Mouse (Mus musculus) hindbrain, embryonic 11.5 days (tissue): ENCODE results near the gene Reep6. TPM values are rescaled to one million over a fixed set of nuclear protein-coding genes. Genes with fewer than 3 reads are reported as not detected.

Experiments
- ATAC-seq: fragments of 200-750 bp; cut with Nextera tagmentation; 2 replicates; pipeline ENCODE4 v1.8.0; 2017; ENCODE audit warnings: mild to moderate bottlenecking, moderate TSS enrichment, moderate library complexity; ENCODE audit not compliant: low FRiP score
- DNase-seq: peaks from one replicate; pipeline ENCODE4 v3.0.0-alpha.2; 2015; ENCODE audit warnings: low spot score
- H3K27ac ChIP-seq: fragments of 300-500 bp; sonication (generic); 2 replicates; pipeline ENCODE4 v1.5.1; 2014; ENCODE audit warnings: mild to moderate bottlenecking, low read depth, low read length
- H3K27me3 ChIP-seq: fragments of 300-500 bp; sonication (generic); 2 replicates; pipeline ENCODE4 v1.6.1; 2014; ENCODE audit warnings: mild to moderate bottlenecking, low read length, moderate library complexity, mixed read lengths; ENCODE audit not compliant: control insufficient read depth, insufficient read depth
- H3K36me3 ChIP-seq: fragments of 300-500 bp; sonication (generic); 2 replicates; pipeline ENCODE4 v1.6.1; 2014; ENCODE audit warnings: mild to moderate bottlenecking, low read length, moderate library complexity, mixed read lengths; ENCODE audit not compliant: control insufficient read depth, insufficient read depth
- H3K4me1 ChIP-seq: fragments of 300-500 bp; sonication (generic); replicated peaks from 2 replicates; pipeline ENCODE4 v1.6.1; 2014; ENCODE audit warnings: low read length, mixed read lengths; ENCODE audit not compliant: control insufficient read depth, insufficient read depth
- H3K4me2 ChIP-seq: fragments of 300-500 bp; sonication (generic); replicated peaks from 2 replicates; pipeline ENCODE4 v1.6.1; 2014; ENCODE audit warnings: mild to moderate bottlenecking, low read depth, low read length
- H3K4me3 ChIP-seq: fragments of 300-500 bp; sonication (generic); 2 replicates; pipeline ENCODE4 v1.5.1; 2014; ENCODE audit warnings: low read depth, low read length
- H3K9ac ChIP-seq: fragments of 300-500 bp; sonication (generic); 2 replicates; pipeline ENCODE4 v1.6.1; 2014; ENCODE audit warnings: low read depth, low read length
- H3K9me3 ChIP-seq: fragments of 300-500 bp; sonication (generic); 2 replicates; pipeline ENCODE4 v1.6.1; 2016; ENCODE audit warnings: low read length; ENCODE audit not compliant: control insufficient read depth
- WGBS: fragments of 180-500 bp; shearing (Covaris S2); extraction: QIAGEN DNeasy Blood & Tissue Kit; methylation state at CpG from one replicate; pipeline ENCODE4 v1.1.7; 2014; 5-methylcytosine and 5-hydroxymethylcytosine counted together
- polyA plus RNA-seq: library from polyadenylated mRNA; unstranded; fragments of >200 nt; fragmentation: Nextera tagmentation; extraction: Ambion mirVana; gene quantifications from 2 replicates; pipeline ENCODE4 v1.2.1, GENCODE M21; 2014

The Reep6 gene
- polyA plus RNA-seq, 1 experiment from 2014 or later, result 3.7 TPM

GRCm38 (mm10) chr10:80348981-80349380, 19.2 kb downstream of the Reep6 start:
- Histone ChIP-seq H3K4me3 (no peak overlapping the region), H3K27ac (no peak overlapping the region), H3K27me3 (peaks cover 87% of the 10 kb centered on the region), H3K9me3 (no peaks in the 10 kb centered on the region), H3K9ac (no peak overlapping the region), H3K4me2 (no peak overlapping the region), H3K4me1 (peaks cover 4% of the 10 kb centered on the region; the same call in 1 of the 2 replicates), H3K36me3 (no peaks in the 10 kb centered on the region)
- ATAC-seq (no peak), DNase-seq (no peak)
- WGBS, result 22% methylated on average over 19 of the region's 26 CpGs

- no peak overlapping the region for H3K27ac ChIP-seq
- 8% methylated on average over 7 of the region's 7 CpGs for WGBS
- peak; percentile 69 for ATAC-seq
Measured at GRCm38 (mm10) chr10:80350292-80350691, 20.5 kb downstream of the Reep6 start.

GRCm38 (mm10) chr10:80351896-80352295, 22.1 kb downstream of the Reep6 start:
- Histone ChIP-seq H3K9me3 (no peaks in the 10 kb centered on the region), H3K27ac (no peak overlapping the region), H3K9ac (no peak overlapping the region), H3K4me1 (peaks cover 9% of the 10 kb centered on the region), H3K4me3 (no peak overlapping the region), H3K4me2 (no peak overlapping the region), H3K27me3 (peaks cover 91% of the 10 kb centered on the region), H3K36me3 (no peaks in the 10 kb centered on the region)
- ATAC-seq (no peak), DNase-seq (no peak)
- 21% methylated on average over 11 of the region's 11 CpGs for WGBS

More at GRCm38 (mm10) chr10:80350292-80350691, 20.5 kb downstream of the Reep6 start:
- H3K9ac ChIP-seq, result no peak overlapping the region
- no peak overlapping the region for H3K4me3 ChIP-seq
- DNase-seq, result peak; percentile 94
- H3K27me3 ChIP-seq, result peaks cover 85% of the 10 kb centered on the region
- no peak overlapping the region for H3K4me2 ChIP-seq
- peaks cover 4% of the 10 kb centered on the region; the same call in 1 of the 2 replicates for H3K4me1 ChIP-seq
- no peaks in the 10 kb centered on the region for H3K9me3 ChIP-seq
- H3K36me3 ChIP-seq, result no peaks in the 10 kb centered on the region

- peaks cover 92% of the 10 kb centered on the region for H3K27me3 ChIP-seq
- WGBS, result 65% methylated on average over 8 of the region's 8 CpGs
- H3K9ac ChIP-seq, result 0 out of 2 replicates have a peak overlapping the region, but pooled peaks have one; percentile 11
- peaks cover 9% of the 10 kb centered on the region for H3K4me1 ChIP-seq
- no peaks in the 10 kb centered on the region for H3K36me3 ChIP-seq
- H3K4me2 ChIP-seq, result no peak overlapping the region
- no peak overlapping the region for H3K27ac ChIP-seq
- H3K4me3 ChIP-seq, result no peak overlapping the region
- DNase-seq, result no peak
- no peak for ATAC-seq
- no peaks in the 10 kb centered on the region for H3K9me3 ChIP-seq
Measured at GRCm38 (mm10) chr10:80352727-80353126, 23.0 kb downstream of the Reep6 start.

- no peak overlapping the region for H3K9ac ChIP-seq
- H3K4me1 ChIP-seq, result peaks cover 6% of the 10 kb centered on the region; the same call in 1 of the 2 replicates
- no peak overlapping the region for H3K27ac ChIP-seq
- H3K36me3 ChIP-seq, result no peaks in the 10 kb centered on the region
- peaks cover 90% of the 10 kb centered on the region for H3K27me3 ChIP-seq
- no peak for DNase-seq
- 13% methylated on average over 7 of the region's 9 CpGs for WGBS
- no peak overlapping the region for H3K4me3 ChIP-seq
- H3K4me2 ChIP-seq, result no peak overlapping the region
- ATAC-seq, result no peak
- no peaks in the 10 kb centered on the region for H3K9me3 ChIP-seq
Measured at GRCm38 (mm10) chr10:80355431-80355830, 25.7 kb downstream of the Reep6 start.

GRCm38 (mm10) chr10:80356001-80356682, 26.4 kb downstream of the Reep6 start, which contains the start of gene Plk5:
Gene Plk5 (plus strand): TSS chr10:80356459.
- peak; percentile 45 for DNase-seq
- Histone ChIP-seq H3K4me3 (peak within 1 kb of the TSS; percentile 24), H3K9me3 (no peaks in the 10 kb centered on the region), H3K4me1 (peaks cover 6% of the 10 kb centered on the region; the same call in 1 of the 2 replicates), H3K36me3 (no peaks in the 10 kb centered on the region), H3K9ac (no peak within 1 kb of the TSS), H3K27me3 (peaks cover 84% of the 10 kb centered on the region), H3K4me2 (peak within 1 kb of the TSS; percentile 31), H3K27ac (no peak within 1 kb of the TSS)
- no peak for ATAC-seq
- WGBS, result under 1% methylated on average over 51 of the region's 53 CpGs

GRCm38 (mm10) chr10:80356737-80357136, 27.0 kb downstream of the Reep6 start:
- H3K36me3 ChIP-seq, result no peaks in the 10 kb centered on the region
- H3K27ac ChIP-seq, result no peak overlapping the region
- peak overlapping the region; percentile 24 for H3K4me3 ChIP-seq
- DNase-seq (no peak), ATAC-seq (no peak)
- peaks cover 78% of the 10 kb centered on the region for H3K27me3 ChIP-seq
- H3K4me2 ChIP-seq, result peak overlapping the region; percentile 31
- no peak overlapping the region for H3K9ac ChIP-seq
- H3K9me3 ChIP-seq, result no peaks in the 10 kb centered on the region
- H3K4me1 ChIP-seq, result peaks cover 6% of the 10 kb centered on the region; the same call in 1 of the 2 replicates
- 3% methylated on average over 34 of the region's 34 CpGs for WGBS

- Histone ChIP-seq H3K4me1 (peaks cover 6% of the 10 kb centered on the region; the same call in 1 of the 2 replicates), H3K27ac (no peak overlapping the region), H3K4me3 (no peak overlapping the region), H3K9me3 (no peaks in the 10 kb centered on the region), H3K36me3 (no peaks in the 10 kb centered on the region), H3K4me2 (no peak overlapping the region), H3K27me3 (peaks cover 74% of the 10 kb centered on the region), H3K9ac (no peak overlapping the region)
- no peak for ATAC-seq
- no peak for DNase-seq
- WGBS, result 40% methylated on average over 7 of the region's 7 CpGs
Measured at GRCm38 (mm10) chr10:80357336-80357735, 27.6 kb downstream of the Reep6 start.
